Mouse (Mus musculus) intestine, embryonic 15.5 days (tissue): ENCODE measurements around the gene Tjp1. TPM values are rescaled to one million over a fixed set of nuclear protein-coding genes. Genes with fewer than 3 reads are reported as not detected.

Experiments used
- ATAC-seq: fragments of 200-750 bp; cut with Nextera tagmentation; 2 replicates; pipeline ENCODE4 v1.8.0; 2017; ENCODE audit warnings: moderate TSS enrichment, moderate library complexity
- H3K27ac ChIP-seq: fragments of 300-500 bp; sonication (generic); 2 replicates; pipeline ENCODE4 v1.5.1; 2015; ENCODE audit warnings: mild to moderate bottlenecking, inconsistent platforms
- H3K27me3 ChIP-seq: fragments of 300-500 bp; sonication (generic); replicated peaks from 2 replicates; pipeline ENCODE4 v1.6.1; 2015; ENCODE audit warnings: inconsistent platforms
- H3K36me3 ChIP-seq: fragments of 300-500 bp; sonication (generic); 2 replicates; pipeline ENCODE4 v1.6.1; 2015; ENCODE audit warnings: inconsistent platforms
- H3K4me1 ChIP-seq: fragments of 300-500 bp; sonication (generic); replicated peaks from 2 replicates; pipeline ENCODE4 v1.6.1; 2015; ENCODE audit warnings: inconsistent platforms
- H3K4me2 ChIP-seq: fragments of 300-500 bp; sonication (generic); replicated peaks from 2 replicates; pipeline ENCODE4 v1.6.1; 2015; ENCODE audit warnings: mild to moderate bottlenecking, inconsistent platforms
- H3K4me3 ChIP-seq: fragments of 300-500 bp; sonication (generic); replicated peaks from 2 replicates; pipeline ENCODE4 v1.5.1; 2015; ENCODE audit warnings: inconsistent platforms
- H3K9ac ChIP-seq: fragments of 300-500 bp; sonication (generic); 2 replicates; pipeline ENCODE4 v1.6.1; 2015; ENCODE audit warnings: inconsistent platforms
- H3K9me3 ChIP-seq: fragments of 300-500 bp; sonication (generic); 2 replicates; pipeline ENCODE4 v1.6.1; 2016; ENCODE audit warnings: inconsistent platforms
- WGBS: fragments of 180-500 bp; shearing (Covaris S2); methylation state at CpG from one replicate; pipeline ENCODE4 v1.1.7; 2015; 5-methylcytosine and 5-hydroxymethylcytosine counted together
- polyA plus RNA-seq: library from polyadenylated mRNA; unstranded; fragments of >200 nt; fragmentation: Nextera tagmentation; extraction: Ambion mirVana; gene quantifications from 2 replicates; pipeline ENCODE4 v1.2.1, GENCODE M21; 2015

Tjp1 gene
- polyA plus RNA-seq, 1 experiment from 2014 or later: 26.4 TPM

DNA sequence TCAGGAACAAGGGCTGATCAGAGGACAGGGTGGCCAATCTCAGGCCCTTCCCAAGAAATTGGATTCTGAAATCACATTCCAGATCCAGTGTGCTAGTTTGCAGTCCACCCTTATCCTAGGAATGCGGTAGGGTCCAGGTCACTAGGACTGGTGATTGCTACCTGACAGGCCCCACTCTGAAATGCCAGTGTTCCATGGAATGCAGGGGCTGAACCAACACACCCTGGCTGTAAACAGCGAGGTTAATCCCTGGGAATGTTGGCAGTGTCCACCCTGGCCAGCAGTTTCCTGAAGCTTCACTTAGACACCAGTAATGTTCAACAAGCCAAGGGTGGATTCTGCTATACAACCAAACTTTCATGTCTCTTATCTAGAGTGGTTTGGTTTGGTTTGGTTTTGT is 45.4 kb downstream of the Tjp1 start:
- Histone ChIP-seq H3K4me3 (no peak overlapping the region), H3K9ac (no peak overlapping the region), H3K36me3 (no peaks in the 10 kb centered on the region), H3K4me1 (peaks cover 18% of the 10 kb centered on the region), H3K4me2 (no peak overlapping the region), H3K27ac (no peak overlapping the region), H3K27me3 (no peaks in the 10 kb centered on the region), H3K9me3 (no peaks in the 10 kb centered on the region)
- no peak for ATAC-seq
- 46% methylated on average over 2 of the region's 2 CpGs for WGBS

DNA sequence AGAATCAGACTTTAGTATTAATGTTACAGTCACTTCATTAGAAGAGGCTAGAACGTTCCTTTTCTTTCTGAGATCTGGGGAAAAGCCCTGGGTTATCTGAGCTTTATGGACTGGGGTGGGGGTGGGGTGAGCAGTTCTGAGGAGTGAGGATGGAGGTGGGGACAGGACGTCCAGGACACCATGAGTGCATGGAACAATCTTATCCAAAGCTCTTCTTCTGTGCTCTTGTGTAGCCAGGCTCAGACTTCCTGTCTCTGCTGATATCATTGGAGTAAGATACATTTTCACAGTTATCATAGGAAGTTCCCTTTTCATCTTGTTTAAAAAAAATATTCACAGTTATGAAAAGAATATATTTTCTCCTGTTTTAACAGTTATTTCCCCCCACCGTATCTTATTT is 55.5 kb downstream of the Tjp1 start:
- Histone ChIP-seq H3K4me1 (peaks cover 11% of the 10 kb centered on the region), H3K36me3 (no peaks in the 10 kb centered on the region), H3K4me3 (no peak overlapping the region), H3K9ac (no peak overlapping the region), H3K27me3 (no peaks in the 10 kb centered on the region), H3K27ac (no peak overlapping the region), H3K9me3 (no peaks in the 10 kb centered on the region), H3K4me2 (no peak overlapping the region)
- no peak for ATAC-seq
- 55% methylated on average over 3 of the region's 3 CpGs for WGBS

DNA sequence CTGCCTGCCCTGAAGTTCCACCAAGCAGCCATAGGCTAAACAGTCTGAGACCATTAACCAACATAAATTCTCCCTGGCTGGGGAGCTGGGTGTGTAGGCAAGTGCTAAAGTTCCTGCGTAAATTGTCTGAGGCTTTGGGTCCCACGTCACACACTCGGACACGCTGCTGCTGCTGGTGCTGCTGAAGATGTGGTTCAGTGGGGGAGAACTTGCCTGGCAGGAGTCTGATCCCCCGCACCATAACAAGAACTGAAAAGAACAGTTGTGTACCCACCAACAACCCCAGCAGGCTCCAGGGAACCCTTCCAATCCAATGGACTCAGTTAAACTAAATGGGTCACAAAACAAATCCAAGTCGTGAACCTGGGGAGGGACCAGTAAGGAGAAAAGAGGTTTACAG is 56.2 kb downstream of the Tjp1 start:
- H3K27ac ChIP-seq: no peak overlapping the region
- 76% methylated on average over 6 of the region's 6 CpGs for WGBS
- ATAC-seq: no peak

DNA sequence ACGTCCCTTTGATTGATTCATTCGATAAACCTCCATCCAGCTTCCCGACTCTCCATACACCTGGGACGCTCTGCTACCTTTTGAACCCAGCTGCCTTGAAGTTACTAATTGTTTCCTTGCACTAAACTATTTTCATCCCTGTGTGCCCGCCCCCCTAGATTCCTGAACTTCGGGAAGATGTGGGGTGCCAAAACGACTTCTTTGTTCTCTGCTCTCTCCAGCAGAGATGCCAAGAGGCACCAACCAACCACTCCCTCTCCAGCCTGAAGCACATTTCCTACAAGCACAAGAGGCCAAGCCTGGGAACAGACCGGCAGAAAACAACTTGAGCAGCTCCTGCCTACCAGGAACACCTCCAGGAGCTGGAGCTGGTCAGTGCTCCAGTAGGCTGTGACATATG is 57.4 kb downstream of the Tjp1 start:
- no peaks in the 10 kb centered on the region for H3K36me3 ChIP-seq
- WGBS: 22% methylated on average over 8 of the region's 8 CpGs
- 0 out of 2 replicates have a peak, but pooled peaks have one; percentile 0 for ATAC-seq

More for the DNA sequence above, 56.2 kb downstream of the Tjp1 start:
- H3K4me2 ChIP-seq: no peak overlapping the region
- H3K9ac ChIP-seq: no peak overlapping the region
- H3K36me3 ChIP-seq: no peaks in the 10 kb centered on the region
- no peaks in the 10 kb centered on the region for H3K27me3 ChIP-seq
- H3K4me3 ChIP-seq: no peak overlapping the region
- H3K4me1 ChIP-seq: peaks cover 16% of the 10 kb centered on the region
- no peaks in the 10 kb centered on the region for H3K9me3 ChIP-seq

DNA sequence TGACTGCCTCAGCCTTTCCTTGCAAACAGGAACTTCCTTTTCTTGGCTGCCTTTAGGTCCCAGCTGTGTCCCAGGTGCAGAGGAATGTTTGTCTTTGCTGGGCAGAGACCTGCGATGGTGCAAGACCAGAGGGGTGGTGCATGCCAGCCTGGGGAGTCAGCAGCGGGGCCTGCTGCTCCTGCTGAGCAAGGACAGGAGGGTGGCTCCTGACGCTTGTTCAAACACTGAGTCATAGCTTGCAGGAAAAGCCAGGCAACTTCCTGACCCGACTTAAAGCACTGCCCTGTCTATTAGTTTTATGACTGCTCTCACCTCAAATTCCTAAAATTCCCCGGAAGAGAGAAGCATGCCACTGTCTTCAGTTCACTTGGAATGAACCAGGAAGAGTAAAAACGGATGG is 57.9 kb downstream of the Tjp1 start:
- H3K4me3 ChIP-seq: no peak overlapping the region
- no peak overlapping the region for H3K9ac ChIP-seq
- peaks cover 19% of the 10 kb centered on the region for H3K4me1 ChIP-seq
- peak overlapping the region; percentile 46 for H3K27ac ChIP-seq
- H3K27me3 ChIP-seq: no peaks in the 10 kb centered on the region
- ATAC-seq: peak; percentile 86
- H3K9me3 ChIP-seq: no peaks in the 10 kb centered on the region
- WGBS: 5% methylated on average over 6 of the region's 6 CpGs
- H3K4me2 ChIP-seq: 0 out of 2 replicates have a peak overlapping the region, but pooled peaks have one; percentile 12
- no peaks in the 10 kb centered on the region for H3K36me3 ChIP-seq

More for the DNA sequence above, 57.4 kb downstream of the Tjp1 start:
- Histone ChIP-seq H3K9me3 (no peaks in the 10 kb centered on the region), H3K27ac (peak overlapping the region; percentile 46), H3K27me3 (no peaks in the 10 kb centered on the region), H3K4me2 (peak overlapping the region; percentile 12; the same call in 1 of the 2 replicates), H3K4me3 (no peak overlapping the region), H3K4me1 (peaks cover 19% of the 10 kb centered on the region), H3K9ac (no peak overlapping the region)

DNA sequence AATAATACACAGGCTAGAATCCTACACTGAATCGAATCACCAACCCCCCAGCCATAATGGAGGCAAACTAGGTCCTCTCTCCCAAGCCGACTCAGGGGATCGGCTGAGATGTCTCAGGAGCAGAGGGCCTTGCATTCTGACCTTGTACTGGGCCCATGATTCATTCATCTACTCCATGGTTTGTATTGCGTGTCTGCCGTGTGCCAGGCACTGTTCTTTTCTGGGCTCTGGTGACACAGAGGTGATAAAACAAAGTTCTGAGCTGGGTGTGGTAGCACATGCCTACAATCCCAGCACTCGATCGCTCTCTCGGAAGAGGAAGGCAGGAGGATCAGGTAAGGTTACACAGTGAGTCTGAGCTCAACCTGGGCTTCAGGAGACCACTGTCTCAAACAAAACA is 59.4 kb downstream of the Tjp1 start:
- no peaks in the 10 kb centered on the region for H3K9me3 ChIP-seq
- WGBS: 54% methylated on average over 8 of the region's 8 CpGs
- H3K9ac ChIP-seq: no peak overlapping the region
- H3K4me2 ChIP-seq: peak overlapping the region; percentile 14; the same call in 1 of the 2 replicates
- H3K27me3 ChIP-seq: no peaks in the 10 kb centered on the region
- H3K36me3 ChIP-seq: no peaks in the 10 kb centered on the region
- peaks cover 19% of the 10 kb centered on the region for H3K4me1 ChIP-seq
- peak overlapping the region; percentile 86 for H3K27ac ChIP-seq
- H3K4me3 ChIP-seq: no peak overlapping the region
- peak; percentile 72 for ATAC-seq

DNA sequence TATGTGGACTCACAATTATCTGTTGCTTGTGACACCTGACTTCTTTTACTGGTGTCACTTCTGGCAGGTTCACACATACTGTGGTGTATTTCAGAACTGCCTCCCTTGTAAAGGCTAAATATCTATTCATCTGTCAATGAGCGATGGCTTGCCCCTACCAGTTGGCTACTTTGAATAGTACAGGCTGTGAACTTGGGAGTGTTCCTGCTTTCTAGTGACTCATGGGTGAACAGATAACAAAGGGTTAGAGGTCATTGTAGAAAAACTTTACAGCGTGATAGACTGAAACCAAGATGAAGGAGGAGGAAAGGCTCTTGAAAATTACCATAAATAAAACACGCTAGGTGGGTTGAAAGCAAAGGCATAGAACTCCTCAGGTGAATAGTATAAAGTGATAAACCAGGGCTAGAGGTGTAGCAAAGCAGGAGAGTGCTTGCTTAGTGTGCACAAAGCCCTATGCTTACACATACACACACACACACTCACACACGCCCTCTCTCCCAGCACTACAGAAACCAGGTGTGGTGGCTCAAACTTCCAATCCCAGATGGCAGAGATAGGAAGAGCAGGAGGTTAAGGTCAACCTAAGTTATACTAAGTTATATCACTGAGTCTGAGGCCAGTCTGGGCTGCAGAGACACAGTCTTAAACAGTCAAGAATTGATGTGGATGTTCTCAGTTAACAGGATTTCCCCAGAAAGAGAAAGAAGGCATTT is 60.1 kb downstream of the Tjp1 start:
- peak; percentile 74 for ATAC-seq
- 59% methylated on average over 4 of the region's 4 CpGs for WGBS
- Histone ChIP-seq H3K4me1 (peaks cover 19% of the 10 kb centered on the region), H3K9me3 (no peaks in the 10 kb centered on the region), H3K9ac (no peak overlapping the region), H3K27ac (peak overlapping the region; percentile 86), H3K4me2 (0 out of 2 replicates have a peak overlapping the region, but pooled peaks have one; percentile 17), H3K27me3 (no peaks in the 10 kb centered on the region), H3K4me3 (no peak overlapping the region), H3K36me3 (no peaks in the 10 kb centered on the region)

DNA sequence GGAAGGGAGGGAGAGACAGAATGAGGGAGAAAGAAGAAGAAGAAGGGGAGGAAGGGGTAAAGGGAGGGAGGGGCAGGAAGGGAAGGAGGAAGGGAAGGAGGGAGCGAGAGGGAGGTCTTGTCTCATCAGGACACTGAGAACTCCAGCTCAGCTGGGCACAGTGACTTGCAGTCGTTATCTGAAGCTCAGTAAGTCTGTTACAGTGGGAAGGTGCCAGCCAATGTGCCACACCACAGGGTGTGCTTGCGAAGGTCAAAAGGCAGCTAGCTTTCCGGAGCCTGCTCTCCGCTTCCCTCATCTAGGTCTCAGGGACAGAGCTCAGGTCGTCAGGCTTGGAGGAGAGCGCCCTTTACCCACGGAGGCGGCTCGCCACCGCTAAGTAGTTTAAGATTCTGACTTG is 61.4 kb downstream of the Tjp1 start:
- H3K4me3 ChIP-seq: no peak overlapping the region
- no peaks in the 10 kb centered on the region for H3K36me3 ChIP-seq
- no peak overlapping the region for H3K4me2 ChIP-seq
- 51% methylated on average over 11 of the region's 11 CpGs for WGBS
- H3K9ac ChIP-seq: no peak overlapping the region
- H3K9me3 ChIP-seq: no peaks in the 10 kb centered on the region
- peaks cover 19% of the 10 kb centered on the region for H3K4me1 ChIP-seq
- no peak for ATAC-seq
- peak overlapping the region; percentile 44; the same call in 1 of the 2 replicates for H3K27ac ChIP-seq
- no peaks in the 10 kb centered on the region for H3K27me3 ChIP-seq

DNA sequence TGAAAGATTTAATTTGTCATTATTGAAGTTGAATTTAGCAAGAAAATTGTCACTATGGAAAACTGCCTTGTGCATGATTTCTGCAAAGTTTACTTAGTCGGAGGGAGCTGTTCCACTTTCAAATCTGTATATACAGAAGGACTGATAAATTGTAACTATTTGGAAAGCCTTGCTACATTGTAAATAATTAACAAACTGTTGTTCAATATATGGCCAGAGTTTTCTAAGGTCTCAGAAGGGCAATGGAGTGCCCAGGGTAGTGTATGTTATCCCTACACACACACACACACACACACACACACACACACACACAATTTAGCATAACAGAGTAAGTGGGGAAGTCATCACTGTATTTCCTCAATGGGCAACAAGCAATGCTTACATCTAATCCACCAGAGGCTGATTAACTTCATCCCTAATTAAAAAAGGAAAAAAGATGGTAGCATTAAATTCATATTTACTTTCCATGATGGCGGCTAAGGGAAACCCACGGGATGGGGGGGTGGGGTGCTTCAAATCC is 63.0 kb downstream of the Tjp1 start:
- Histone ChIP-seq H3K36me3 (no peaks in the 10 kb centered on the region), H3K4me3 (no peak overlapping the region), H3K27me3 (no peaks in the 10 kb centered on the region), H3K9me3 (no peaks in the 10 kb centered on the region), H3K4me1 (peaks cover 13% of the 10 kb centered on the region), H3K9ac (no peak overlapping the region), H3K4me2 (no peak overlapping the region), H3K27ac (no peak overlapping the region)
- WGBS: 51% methylated on average over 3 of the region's 3 CpGs
- ATAC-seq: no peak

DNA sequence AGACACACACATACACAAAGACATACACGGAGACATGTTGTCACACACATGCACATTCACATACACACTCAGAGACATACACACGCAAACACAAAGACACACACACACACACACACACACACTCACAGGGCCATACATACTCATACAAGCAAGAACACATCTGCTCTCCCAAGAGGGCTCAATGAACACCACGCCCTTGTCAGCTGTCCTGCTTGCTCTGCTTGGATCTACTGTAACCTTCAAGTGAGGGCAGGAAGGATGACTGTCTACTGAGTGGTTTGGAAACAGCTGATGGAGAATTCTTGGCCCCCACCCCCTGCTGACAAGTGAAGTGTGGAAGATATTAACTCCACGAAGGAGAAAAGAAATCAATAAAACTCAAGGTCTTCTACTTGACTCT is 64.1 kb downstream of the Tjp1 start:
- H3K9ac ChIP-seq: no peak overlapping the region
- no peak overlapping the region for H3K4me2 ChIP-seq
- no peaks in the 10 kb centered on the region for H3K9me3 ChIP-seq
- no peaks in the 10 kb centered on the region for H3K36me3 ChIP-seq
- H3K4me3 ChIP-seq: no peak overlapping the region
- 80% methylated on average over 4 of the region's 4 CpGs for WGBS
- no peak overlapping the region for H3K27ac ChIP-seq
- H3K4me1 ChIP-seq: peaks cover 9% of the 10 kb centered on the region
- ATAC-seq: no peak
- no peaks in the 10 kb centered on the region for H3K27me3 ChIP-seq

DNA sequence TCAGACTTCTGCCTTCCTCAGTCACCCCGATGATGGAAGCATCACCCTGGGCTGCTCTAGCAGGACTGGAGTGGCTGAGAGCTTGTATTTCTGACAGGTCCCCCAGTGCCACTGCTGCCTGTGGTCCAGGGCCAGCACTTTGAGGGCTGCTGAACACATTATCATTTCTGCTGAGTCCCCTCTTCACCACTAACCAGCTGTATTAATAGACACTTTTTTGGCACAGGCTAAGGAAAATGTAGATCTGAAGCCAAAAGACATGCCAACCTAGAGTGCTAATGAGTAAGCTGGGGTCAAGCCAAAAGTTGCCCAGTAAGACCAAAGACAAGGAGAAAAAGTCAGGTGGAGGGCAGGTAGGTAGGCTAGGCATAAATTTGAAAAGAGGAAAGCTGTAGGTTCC is 66.2 kb downstream of the Tjp1 start:
- no peaks in the 10 kb centered on the region for H3K27me3 ChIP-seq
- H3K4me2 ChIP-seq: no peak overlapping the region
- no peak for ATAC-seq
- 83% methylated on average over 1 of the region's 1 CpGs for WGBS
- H3K36me3 ChIP-seq: no peaks in the 10 kb centered on the region
- no peak overlapping the region for H3K9ac ChIP-seq
- H3K9me3 ChIP-seq: no peaks in the 10 kb centered on the region
- H3K4me1 ChIP-seq: peaks cover 3% of the 10 kb centered on the region
- H3K27ac ChIP-seq: no peak overlapping the region
- H3K4me3 ChIP-seq: no peak overlapping the region

DNA sequence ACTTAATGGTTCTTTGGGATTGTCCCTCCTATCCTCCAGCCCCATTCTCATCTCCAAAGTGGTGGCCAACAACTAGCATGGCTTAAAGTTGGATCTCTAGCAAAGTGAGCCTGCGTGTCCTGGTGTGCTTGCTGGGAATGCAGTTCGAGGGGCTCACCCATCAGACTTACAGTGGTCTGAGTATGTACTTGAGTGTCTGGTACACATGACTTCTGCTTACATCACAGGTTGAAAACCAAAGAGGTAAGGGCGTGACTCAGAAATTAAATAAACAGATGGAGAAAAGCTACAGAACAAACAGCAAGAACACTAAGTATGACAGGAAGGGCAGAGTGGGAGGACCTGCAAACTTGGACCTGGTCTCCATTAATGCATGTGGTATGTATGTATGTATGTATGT is 67.4 kb downstream of the Tjp1 start:
- no peak for ATAC-seq
- Histone ChIP-seq H3K4me1 (peaks cover under 1% of the 10 kb centered on the region; the same call in 1 of the 2 replicates), H3K4me2 (no peak overlapping the region), H3K27me3 (no peaks in the 10 kb centered on the region), H3K9me3 (no peaks in the 10 kb centered on the region), H3K4me3 (no peak overlapping the region), H3K9ac (no peak overlapping the region), H3K27ac (no peak overlapping the region), H3K36me3 (no peaks in the 10 kb centered on the region)
- 87% methylated on average over 3 of the region's 3 CpGs for WGBS

DNA sequence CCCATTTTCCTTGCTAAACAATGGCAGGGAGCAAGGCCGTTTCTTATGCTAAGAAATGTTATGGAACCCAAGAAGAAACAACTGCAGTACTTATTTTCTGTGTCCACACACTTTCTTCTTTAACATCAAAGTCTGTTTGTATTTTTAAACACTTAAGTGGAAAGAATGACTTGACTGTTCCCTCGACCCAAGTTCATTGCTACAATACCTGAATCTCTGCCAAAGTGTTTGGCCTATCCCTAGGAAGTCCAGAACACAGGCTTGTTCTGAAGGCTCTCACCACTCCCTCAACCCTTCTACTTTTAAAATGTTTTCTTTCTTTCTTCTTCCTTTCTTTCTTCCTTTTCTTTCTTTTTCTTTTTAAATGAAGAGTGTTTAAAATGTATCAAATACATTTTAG is 71.5 kb downstream of the Tjp1 start:
- ATAC-seq: no peak
- Histone ChIP-seq H3K9ac (no peak overlapping the region), H3K27ac (no peak overlapping the region), H3K36me3 (no peaks in the 10 kb centered on the region), H3K9me3 (no peaks in the 10 kb centered on the region), H3K4me3 (no peak overlapping the region), H3K4me1 (0 out of 2 replicates have a peak, but pooled peaks cover 3% of the 10 kb centered on the region), H3K4me2 (no peak overlapping the region), H3K27me3 (no peaks in the 10 kb centered on the region)
- 51% methylated on average over 2 of the region's 2 CpGs for WGBS
